Mouse (Mus musculus): ENCODE results near the gene Aarsd1. TPM values are rescaled to one million over a fixed set of nuclear protein-coding genes. Genes with fewer than 3 reads are reported as not detected.
"Not testable (repeated sequence)": the region's sequence is repeated elsewhere in the genome, so short reads cannot be mapped to it uniquely, and the experiment has no call there.

Aarsd1 gene
- 52.6 and 57.2 TPM in 2 replicates for polyA plus RNA-seq (2015; fragmentation: Nextera tagmentation; extraction: Ambion mirVana)

DNA sequence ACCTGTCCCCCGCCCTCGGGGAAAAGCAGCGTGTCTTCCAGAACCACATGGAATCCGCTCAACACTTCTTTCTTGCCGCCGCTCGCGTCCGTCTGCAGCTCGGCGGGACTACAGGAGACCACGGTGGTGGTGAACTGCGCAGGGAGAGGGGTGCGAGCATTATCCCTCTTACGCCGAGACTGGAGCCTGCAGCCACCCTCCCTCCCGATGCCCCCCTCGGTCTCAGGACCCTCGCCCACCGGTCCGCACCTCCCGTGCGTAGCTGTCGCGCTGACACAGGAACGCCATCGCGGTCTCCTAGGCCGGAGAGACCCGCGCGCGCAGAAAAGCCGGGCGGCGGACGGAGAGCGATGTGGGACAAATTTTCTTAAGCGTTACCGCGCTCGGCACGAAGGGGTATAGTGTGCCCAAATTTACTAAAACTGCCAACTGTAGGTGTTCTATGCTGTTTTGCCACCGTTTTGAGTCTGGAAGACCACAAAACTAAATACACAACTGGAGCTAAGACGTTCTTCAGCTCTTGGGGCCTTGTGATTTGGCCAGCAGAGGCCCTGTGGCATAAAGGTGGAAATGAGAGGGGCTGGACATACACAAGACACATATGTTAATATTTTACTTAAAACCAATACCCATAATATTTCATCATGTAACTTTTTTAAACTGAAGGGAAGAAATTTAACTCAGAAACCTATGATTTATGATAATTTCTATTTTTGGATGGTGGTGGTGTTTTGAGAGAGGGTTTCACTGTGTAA, at the start of gene Aarsd1:
Aarsd1 (minus strand) TSS at position 515 of the 755 bp plus-strand sequence.
- Histone ChIP-seq H3K4me3 (peak within 1 kb of the TSS; percentile 82), H3K4me2 (peak within 1 kb of the TSS; percentile 68), H3K27me3 (no peaks in the 10 kb centered on the region), H3K27ac (peak within 1 kb of the TSS; percentile 82), H3K9me3 (no peaks in the 10 kb centered on the region), H3K36me3 (peaks cover 15% of the 10 kb centered on the region), H3K9ac (peak within 1 kb of the TSS; percentile 81), H3K4me1 (peaks cover 7% of the 10 kb centered on the region)
- WGBS = 0% methylated on average over 45 of the region's 45 CpGs
- peak; percentile 77; the same call in 1 of the 2 replicates for ATAC-seq (ENCODE audit: insufficient number of reproducible peaks, low FRiP score, low TSS enrichment, low read depth)

DNA sequence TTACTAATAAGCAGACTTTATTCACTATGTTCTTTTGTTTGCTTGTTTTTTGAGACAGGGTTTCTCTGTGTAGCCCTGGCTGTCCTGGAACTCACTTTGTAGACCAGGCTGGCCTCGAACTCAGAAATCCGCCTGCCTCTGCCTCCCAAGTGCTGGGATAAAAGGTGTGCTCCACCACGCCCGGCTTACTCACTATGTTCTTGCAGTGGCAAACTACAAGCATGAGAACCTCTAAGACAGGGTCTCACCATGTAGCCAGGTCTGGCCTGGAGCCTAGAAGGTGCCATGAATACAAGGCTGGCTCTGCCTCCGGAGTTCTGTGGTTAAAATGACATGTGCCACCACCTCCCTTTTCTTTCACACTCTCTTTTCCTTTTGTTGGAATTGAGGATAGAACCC, 49.1 kb upstream of the Aarsd1 start:
- 50% methylated on average over 5 of the region's 5 CpGs for WGBS
- not testable (repeated sequence) for ATAC-seq (ENCODE audit: insufficient number of reproducible peaks, low FRiP score, low TSS enrichment, low read depth); H3K27me3 ChIP-seq; H3K27ac ChIP-seq; H3K9me3 ChIP-seq; H3K9ac ChIP-seq
- Histone ChIP-seq H3K4me3 (peak overlapping the region; percentile 92), H3K36me3 (peaks cover 11% of the 10 kb centered on the region), H3K4me2 (peak overlapping the region; percentile 90), H3K4me1 (peaks cover 51% of the 10 kb centered on the region)

GRCm38 (mm10) chr11:101465869-101466551, 48.6 kb upstream of the Aarsd1 start, which contains the start of gene Vat1:
TSS of gene Vat1 (minus strand) at chr11:101466230.
- H3K4me1 ChIP-seq = peaks cover 51% of the 10 kb centered on the region
- H3K27me3 ChIP-seq = no peaks in the 10 kb centered on the region
- peak within 1 kb of the TSS; percentile 91 for H3K27ac ChIP-seq
- H3K4me3 ChIP-seq = peak within 1 kb of the TSS; percentile 92
- H3K9ac ChIP-seq = peak within 1 kb of the TSS; percentile 70
- peak; percentile 59 for ATAC-seq (ENCODE audit: insufficient number of reproducible peaks, low FRiP score, low TSS enrichment, low read depth)
- H3K4me2 ChIP-seq = peak within 1 kb of the TSS; percentile 90
- WGBS = 1% methylated on average over 58 of the region's 60 CpGs
- H3K36me3 ChIP-seq = peaks cover 16% of the 10 kb centered on the region
- H3K9me3 ChIP-seq = no peaks in the 10 kb centered on the region

- Histone ChIP-seq H3K27ac (peak overlapping the region; percentile 91), H3K4me3 (peak overlapping the region; percentile 92), H3K36me3 (peaks cover 22% of the 10 kb centered on the region), H3K4me2 (peak overlapping the region; percentile 90), H3K27me3 (no peaks in the 10 kb centered on the region), H3K4me1 (peaks cover 51% of the 10 kb centered on the region), H3K9ac (peak overlapping the region; percentile 70), H3K9me3 (no peaks in the 10 kb centered on the region)
- 1% methylated on average over 51 of the region's 51 CpGs for WGBS
- peak; percentile 55; the same call in 1 of the 2 replicates for ATAC-seq (ENCODE audit: insufficient number of reproducible peaks, low FRiP score, low TSS enrichment, low read depth)
Observed at GRCm38 (mm10) chr11:101465101-101465868, 47.9 kb upstream of the Aarsd1 start.

DNA sequence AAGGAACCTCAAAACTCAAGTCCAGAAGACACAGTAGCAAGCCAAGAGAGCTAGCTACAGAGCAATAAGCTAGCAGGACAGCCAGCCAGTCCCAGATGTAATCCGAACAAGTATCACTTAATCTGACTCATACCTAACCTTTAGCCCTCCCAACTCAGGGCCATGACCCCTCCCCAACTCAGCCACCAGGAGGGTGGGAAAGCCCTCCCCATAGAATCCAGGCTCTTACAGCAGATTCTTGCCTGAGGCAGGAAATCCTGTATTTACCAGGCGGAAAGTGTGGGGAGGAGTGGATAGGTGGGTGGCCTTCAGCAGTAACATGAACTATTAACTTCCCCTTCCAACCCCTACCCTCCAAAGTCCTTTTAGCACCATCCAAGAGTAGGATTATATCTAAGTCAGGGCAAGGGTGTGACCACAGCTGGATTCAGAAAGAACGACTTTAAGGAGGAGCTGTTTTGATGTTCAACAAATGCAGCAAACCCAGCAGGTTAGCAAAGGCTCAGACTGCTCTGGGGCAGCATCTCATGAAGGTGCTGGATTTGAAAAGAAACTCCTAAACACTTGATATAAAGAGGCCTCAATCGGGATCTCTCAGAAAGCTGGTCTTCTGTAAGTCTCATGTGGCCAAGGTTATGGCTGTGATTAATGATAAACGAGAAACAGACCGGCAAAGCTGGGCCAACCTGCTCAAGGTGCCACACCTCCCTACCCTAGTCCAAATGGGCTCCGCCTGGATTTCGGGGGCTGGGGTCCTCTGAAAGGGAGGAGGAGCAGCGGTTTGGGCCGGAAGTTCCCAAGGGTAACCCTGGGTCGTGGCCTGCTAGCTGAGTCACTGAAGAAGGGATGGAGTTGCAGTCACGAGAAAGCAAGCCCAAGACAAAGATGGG, 47.0 kb upstream of the Aarsd1 start, which contains the start of gene Rnd2:
Rnd2 (plus strand) TSS at position 789 of the 890 bp plus-strand sequence.
- H3K9ac ChIP-seq = peak within 1 kb of the TSS; percentile 70
- H3K4me3 ChIP-seq = peak within 1 kb of the TSS; percentile 92
- peak within 1 kb of the TSS; percentile 90 for H3K4me2 ChIP-seq
- H3K27ac ChIP-seq = peak within 1 kb of the TSS; percentile 91
- H3K36me3 ChIP-seq = peaks cover 31% of the 10 kb centered on the region
- ATAC-seq (ENCODE audit: insufficient number of reproducible peaks, low FRiP score, low TSS enrichment, low read depth) = 0 out of 2 replicates have a peak, but pooled peaks have one; percentile 0
- peaks cover 51% of the 10 kb centered on the region for H3K4me1 ChIP-seq
- H3K9me3 ChIP-seq = no peaks in the 10 kb centered on the region
- 7% methylated on average over 12 of the region's 12 CpGs for WGBS
- H3K27me3 ChIP-seq = no peaks in the 10 kb centered on the region

- Histone ChIP-seq H3K4me3 (no peak overlapping the region), H3K9me3 (no peaks in the 10 kb centered on the region), H3K4me2 (no peak overlapping the region), H3K27me3 (no peaks in the 10 kb centered on the region), H3K27ac (no peak overlapping the region), H3K9ac (no peak overlapping the region), H3K4me1 (peaks cover 47% of the 10 kb centered on the region), H3K36me3 (peaks cover 45% of the 10 kb centered on the region)
- ATAC-seq (ENCODE audit: insufficient number of reproducible peaks, low FRiP score, low TSS enrichment, low read depth) = no peak
- 38% methylated on average over 13 of the region's 13 CpGs for WGBS
Observed at GRCm38 (mm10) chr11:101462583-101463440, 45.4 kb upstream of the Aarsd1 start.

- WGBS = 87% methylated on average over 14 of the region's 14 CpGs
- H3K27ac ChIP-seq = no peak overlapping the region
- no peaks in the 10 kb centered on the region for H3K9me3 ChIP-seq
- peaks cover 40% of the 10 kb centered on the region for H3K4me1 ChIP-seq
- H3K4me2 ChIP-seq = no peak overlapping the region
- ATAC-seq (ENCODE audit: insufficient number of reproducible peaks, low FRiP score, low TSS enrichment, low read depth) = no peak
- H3K36me3 ChIP-seq = peaks cover 51% of the 10 kb centered on the region
- no peaks in the 10 kb centered on the region for H3K27me3 ChIP-seq
- no peak overlapping the region for H3K9ac ChIP-seq
- no peak overlapping the region for H3K4me3 ChIP-seq
Observed at GRCm38 (mm10) chr11:101462141-101462540, 44.7 kb upstream of the Aarsd1 start.

GRCm38 (mm10) chr11:101460321-101460720, 42.9 kb upstream of the Aarsd1 start:
- 85% methylated on average over 15 of the region's 15 CpGs for WGBS

DNA sequence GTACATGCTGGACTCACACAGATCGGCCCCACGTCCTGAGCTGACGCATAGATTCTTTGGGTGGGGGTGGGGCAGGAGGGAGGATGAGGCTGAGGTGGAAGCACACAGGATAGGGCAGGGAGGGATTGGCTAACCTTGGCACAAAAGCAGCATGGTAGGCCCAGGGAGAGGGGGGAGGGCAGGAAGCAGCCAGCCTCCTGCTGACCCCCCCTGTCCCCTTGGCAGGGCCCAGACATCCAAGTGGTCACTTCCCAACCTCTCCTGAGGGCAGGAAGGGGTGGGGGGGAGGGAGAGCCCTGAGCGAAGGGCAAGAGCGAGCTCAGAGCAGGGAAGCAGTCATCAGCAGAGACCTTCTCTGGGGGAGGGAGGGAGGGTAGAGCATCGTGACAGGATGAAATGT, 42.3 kb upstream of the Aarsd1 start:
- H3K4me2 ChIP-seq = no peak overlapping the region
- no peak for ATAC-seq (ENCODE audit: insufficient number of reproducible peaks, low FRiP score, low TSS enrichment, low read depth)
- no peaks in the 10 kb centered on the region for H3K27me3 ChIP-seq
- no peak overlapping the region for H3K27ac ChIP-seq
- H3K9me3 ChIP-seq = no peaks in the 10 kb centered on the region
- no peak overlapping the region for H3K4me3 ChIP-seq
- no peak overlapping the region for H3K9ac ChIP-seq
- peaks cover 30% of the 10 kb centered on the region for H3K4me1 ChIP-seq
- 50% methylated on average over 6 of the region's 6 CpGs for WGBS
- H3K36me3 ChIP-seq = peaks cover 61% of the 10 kb centered on the region

More at GRCm38 (mm10) chr11:101460321-101460720, 42.9 kb upstream of the Aarsd1 start:
- no peaks in the 10 kb centered on the region for H3K27me3 ChIP-seq
- no peak overlapping the region for H3K27ac ChIP-seq
- no peak overlapping the region for H3K9ac ChIP-seq
- ATAC-seq (ENCODE audit: insufficient number of reproducible peaks, low FRiP score, low TSS enrichment, low read depth) = no peak
- no peak overlapping the region for H3K4me2 ChIP-seq
- H3K9me3 ChIP-seq = no peaks in the 10 kb centered on the region
- peaks cover 30% of the 10 kb centered on the region for H3K4me1 ChIP-seq
- H3K4me3 ChIP-seq = no peak overlapping the region
- H3K36me3 ChIP-seq = peaks cover 61% of the 10 kb centered on the region

- Histone ChIP-seq H3K27me3 (no peaks in the 10 kb centered on the region), H3K36me3 (peaks cover 61% of the 10 kb centered on the region), H3K4me2 (no peak overlapping the region), H3K4me3 (no peak overlapping the region), H3K27ac (no peak overlapping the region), H3K4me1 (peaks cover 20% of the 10 kb centered on the region; the same call in 1 of the 2 replicates), H3K9ac (no peak overlapping the region), H3K9me3 (no peaks in the 10 kb centered on the region)
- no peak for ATAC-seq (ENCODE audit: insufficient number of reproducible peaks, low FRiP score, low TSS enrichment, low read depth)
- 83% methylated on average over 12 of the region's 12 CpGs for WGBS
Observed at GRCm38 (mm10) chr11:101458217-101458616, 40.8 kb upstream of the Aarsd1 start.
